Mouse (Mus musculus): ENCODE data around the gene Stoml1.
A peak's percentile ranks its signal among the peaks of the same experiment; 100 is the strongest.

- peak; percentile 35; the same call in 1 of the 2 replicates for TF ChIP-seq POLR2A (IDR thresholded peaks at IDR 0.05; ENCODE audit: borderline replicate concordance, extremely low read depth, low read depth, low read length)
- no peak for TF ChIP-seq CTCF (IDR thresholded peaks at IDR 0.05; ENCODE audit: insufficient read depth, low read length)
Measured at GRCm38 (mm10) chr9:58275115-58275774, 22.3 kb downstream of the Stoml1 start.

Data from lung, adult 2 months (tissue).